ENCODE assay signal across 14 mouse cellular contexts in genomic region chr6:135543390-135543789, GRCm38 (mm10).
"Had no signal": no experiment of that assay in that cellular context is flagged by ENCODE, and none has a peak within 500 bp of the region (broad histone marks: within the 10 kb centered on the region; RNA-seq: fewer than 3 reads in every experiment).

No protein-coding gene starts in this region.

- H3K36me3 ChIP-seq: limb, embryonic 15.5 days; liver, embryonic 12.5 days; midbrain, embryonic 10.5 days; neural tube, embryonic 12.5 days had no signal

- H3K9me3 ChIP-seq: limb, embryonic 15.5 days; liver, embryonic 12.5 days; midbrain, embryonic 10.5 days; neural tube, embryonic 12.5 days had no signal

- ATAC-seq: liver, embryonic 12.5 days had no signal

- H3K4me3 ChIP-seq: limb, embryonic 15.5 days; liver, embryonic 12.5 days; midbrain, embryonic 10.5 days; myocyte; neural tube, embryonic 12.5 days had no signal

- H3K4me1 ChIP-seq: liver, embryonic 12.5 days; neural tube, embryonic 12.5 days had no signal

- H3K27me3 ChIP-seq: limb, embryonic 15.5 days; liver, embryonic 12.5 days; neural tube, embryonic 12.5 days had no signal

- H3K27ac ChIP-seq: kidney, postnatal 0 days; limb, embryonic 15.5 days; liver, embryonic 12.5 days; midbrain, embryonic 10.5 days; neural tube, embryonic 12.5 days had no signal

- DNase-seq: lung, embryonic 14.5 days; lung, postnatal 10 days; lung, postnatal 4 days; retina, postnatal 1 day; right cerebral cortex, postnatal 4 days; spleen, adult 18-20 months; thymus, adult 18-20 months; thymus, postnatal 14 days had no signal

- H3K9ac ChIP-seq: limb, embryonic 15.5 days; liver, embryonic 12.5 days; lung, embryonic 14.5 days; neural tube, embryonic 12.5 days had no signal

- H3K4me2 ChIP-seq: limb, embryonic 15.5 days; liver, embryonic 12.5 days; lung, embryonic 14.5 days; neural tube, embryonic 12.5 days had no signal
